Mouse (Mus musculus): ENCODE results near the gene Cyp11a1. TPM values are rescaled to one million over a fixed set of nuclear protein-coding genes. Genes with fewer than 3 reads are reported as not detected.

Cyp11a1 gene
- total RNA-seq, 2 experiments from 2014 or later: 1.1 to 2.4 TPM

DNA sequence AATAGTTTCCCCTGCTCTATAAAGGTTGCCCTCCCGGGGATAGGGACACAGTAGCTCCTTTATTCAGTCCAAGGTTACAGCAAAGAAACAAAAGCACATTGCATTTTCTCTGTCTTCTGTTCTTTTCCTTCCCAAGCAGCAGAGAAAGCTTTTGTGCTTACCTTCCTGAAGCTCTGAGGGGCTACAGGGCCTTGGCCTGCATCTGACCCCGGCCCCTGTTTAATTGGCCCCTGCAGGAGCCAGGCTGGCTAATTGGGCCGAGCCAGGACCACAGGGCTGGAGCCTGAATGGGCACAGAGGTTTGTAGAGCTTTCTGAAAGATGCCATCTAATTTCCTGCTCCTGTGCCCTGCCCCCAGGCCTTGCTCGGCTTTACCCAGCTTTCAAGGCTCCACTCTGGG, 34.8 kb downstream of the Cyp11a1 start:
- DNase-seq (ENCODE audit: low spot score in 2 of 2): no peak

- no peak for DNase-seq (ENCODE audit: low spot score in 2 of 2)
These were observed 36.2 kb downstream of the Cyp11a1 start for GRCm38 (mm10) chr9:58042391-58042790.

- DNase-seq (ENCODE audit: low spot score in 2 of 2): no peak
These were observed 37.3 kb downstream of the Cyp11a1 start for GRCm38 (mm10) chr9:58043496-58044017.

DNA sequence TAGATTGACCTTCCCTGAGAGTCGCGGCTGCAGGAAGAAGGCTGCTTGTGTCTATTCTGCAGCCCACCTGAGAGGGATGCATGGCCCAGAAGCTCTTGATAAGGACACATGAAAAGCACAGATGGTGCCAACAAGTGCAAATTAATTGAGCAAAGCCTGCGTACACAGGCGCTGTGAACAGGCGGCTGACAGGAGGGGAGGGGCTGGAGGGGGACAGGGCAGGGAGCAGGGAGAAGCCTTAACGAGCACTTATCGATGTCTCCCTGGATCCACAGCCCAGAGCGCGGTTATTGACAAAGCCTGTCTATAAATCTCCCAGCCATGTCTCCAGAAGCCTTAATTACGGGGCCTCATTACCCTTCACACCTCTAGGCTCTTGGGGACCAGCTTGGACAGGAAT, 38.6 kb downstream of the Cyp11a1 start:
- DNase-seq (ENCODE audit: low spot score in 2 of 2): peak in 1 of 2 experiments; percentile 56

DNA sequence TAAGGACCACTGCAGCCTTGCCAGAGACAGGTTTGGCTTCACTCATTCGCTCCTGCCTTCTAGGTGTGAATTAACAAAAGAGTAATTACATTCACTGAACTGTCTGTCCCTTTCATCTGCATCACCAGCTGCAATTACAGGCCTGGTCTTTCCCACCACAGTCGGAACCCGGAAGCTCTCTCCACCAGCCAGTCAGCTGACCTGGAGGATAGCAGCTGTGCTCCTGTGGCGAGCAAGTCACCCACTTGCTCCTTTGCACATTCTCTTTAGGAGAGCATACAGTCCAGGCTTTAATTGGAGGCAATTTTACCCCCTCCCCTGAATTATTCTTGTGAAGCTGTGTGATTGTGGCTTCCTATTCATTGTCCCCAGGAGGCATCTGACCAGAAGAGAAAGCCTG, 39.4 kb downstream of the Cyp11a1 start:
- no peak for DNase-seq (ENCODE audit: low spot score in 2 of 2)

DNA sequence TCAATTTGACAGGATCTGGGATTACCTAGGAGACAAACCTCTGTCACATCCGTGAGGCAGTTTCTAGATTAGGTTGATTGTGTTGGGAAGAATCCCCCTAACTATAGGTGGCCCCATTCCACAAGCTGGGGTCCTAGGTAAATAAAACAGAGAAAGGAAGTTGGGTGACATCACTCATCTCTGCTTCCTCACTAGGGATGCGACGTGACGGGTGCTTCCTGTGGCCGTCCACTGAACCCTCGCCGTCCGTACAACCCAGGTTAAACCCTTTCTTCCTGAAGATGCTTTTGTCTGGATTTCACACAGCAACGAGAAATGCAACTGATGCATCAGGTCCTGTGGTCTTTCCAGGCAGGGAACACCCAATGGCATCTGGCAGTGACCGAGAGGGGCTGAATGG, 40.9 kb downstream of the Cyp11a1 start:
- DNase-seq (ENCODE audit: low spot score in 2 of 2): no peak

DNA sequence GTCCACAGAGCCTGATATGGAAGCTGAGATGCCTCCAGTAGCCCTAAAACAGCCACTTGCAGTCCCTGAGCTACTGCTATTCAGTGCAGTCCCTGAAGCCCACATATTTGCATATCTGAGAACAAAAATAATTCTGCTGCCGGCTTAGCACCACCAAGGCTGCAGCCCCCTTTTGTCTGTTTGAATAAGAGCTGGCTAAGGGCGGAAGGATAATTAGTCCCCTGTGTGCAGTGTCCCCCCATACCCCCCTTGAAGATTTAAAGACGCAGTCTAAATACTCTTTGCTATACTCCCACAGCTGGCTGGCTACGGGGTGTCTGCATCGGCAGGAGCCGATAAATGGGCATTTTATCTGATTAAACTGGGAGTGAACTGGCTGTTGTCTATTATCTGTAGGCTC, 42.4 kb downstream of the Cyp11a1 start:
- DNase-seq (ENCODE audit: low spot score in 2 of 2): no peak

DNA sequence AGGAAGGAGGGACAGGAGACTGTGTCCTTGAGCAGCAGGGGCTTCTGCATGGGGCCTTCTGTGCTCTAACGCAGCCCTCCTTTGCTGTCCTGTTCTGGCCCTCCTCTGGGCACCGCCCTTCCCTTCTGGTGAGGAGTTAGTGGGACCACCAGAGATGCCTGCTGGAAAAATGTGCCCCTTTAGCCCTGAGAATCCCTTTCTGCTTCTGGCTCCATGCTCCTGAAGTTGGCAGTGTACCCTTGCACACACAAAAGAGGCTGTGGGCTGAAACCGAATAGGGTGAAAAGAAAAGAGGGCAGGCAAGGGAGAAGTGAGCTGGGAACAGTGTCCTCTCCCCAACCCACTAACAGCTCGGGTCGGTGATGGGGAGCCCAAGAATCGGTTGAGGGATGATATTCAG, 43.0 kb downstream of the Cyp11a1 start:
- peak in 1 of 2 experiments; percentile 49 for DNase-seq (ENCODE audit: low spot score in 2 of 2)

DNA sequence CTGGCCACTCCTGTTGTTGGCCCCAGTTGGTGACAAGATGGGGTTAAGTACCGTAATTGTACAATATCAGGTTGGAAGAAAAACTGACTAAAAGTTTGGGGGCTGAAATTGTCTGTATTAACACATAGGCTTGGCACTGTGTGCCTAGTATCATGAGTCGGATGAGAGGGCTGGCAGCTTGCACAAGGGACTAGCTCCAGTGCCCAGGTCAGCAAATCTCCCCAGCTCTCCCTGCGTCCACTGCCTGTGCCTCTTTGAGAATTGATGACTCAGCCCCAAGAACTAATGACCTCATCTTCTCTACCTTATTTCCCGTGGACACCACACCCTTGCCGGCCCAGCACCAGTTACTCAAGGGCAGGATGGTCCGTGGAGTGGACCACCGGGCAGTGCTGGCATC, 43.6 kb downstream of the Cyp11a1 start:
- no peak for DNase-seq (ENCODE audit: low spot score in 2 of 2)

DNA sequence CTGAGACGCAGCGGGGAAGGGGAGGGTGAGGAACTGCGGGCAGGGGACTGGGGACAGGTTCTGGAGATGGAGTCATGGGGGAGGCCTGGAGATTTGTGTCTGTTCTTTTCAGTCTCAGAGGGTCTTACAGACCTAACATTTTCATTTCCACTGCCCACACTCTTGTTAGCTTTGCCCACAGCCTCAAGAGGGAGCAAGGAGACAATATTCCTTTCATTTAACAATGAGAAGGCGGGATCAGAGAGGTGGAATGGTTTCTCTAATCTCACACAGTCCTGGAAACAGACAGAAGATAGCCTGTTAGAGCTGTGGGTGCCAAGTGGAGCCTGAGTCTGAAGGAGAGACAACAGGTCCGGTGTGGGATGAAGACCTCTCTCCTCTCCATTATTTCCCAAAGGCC, 45.7 kb downstream of the Cyp11a1 start:
- peak in 1 of 2 experiments; percentile 58 for DNase-seq (ENCODE audit: low spot score in 2 of 2)

DNA sequence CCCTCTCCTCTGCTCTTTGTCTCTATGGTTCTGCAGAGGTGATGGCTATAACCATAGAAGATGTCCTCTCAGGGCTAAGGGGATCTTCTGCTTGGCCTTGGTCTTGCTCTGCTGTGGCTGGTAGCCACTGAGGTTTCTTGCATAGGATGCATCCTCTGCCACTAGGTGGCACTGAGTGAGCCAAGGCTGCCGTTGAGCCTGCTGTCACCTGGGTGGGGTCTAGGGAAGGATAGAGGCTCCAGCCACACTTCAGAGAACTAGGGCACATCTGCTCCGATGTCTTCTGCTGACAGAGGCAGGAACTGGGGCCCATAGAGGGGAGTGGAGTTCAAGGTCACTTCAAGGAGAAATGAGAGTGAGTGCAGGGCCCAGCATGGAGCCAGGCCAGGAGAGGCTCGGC, 46.9 kb downstream of the Cyp11a1 start:
- DNase-seq (ENCODE audit: low spot score in 2 of 2): peak; percentile 62 to 77

GRCm38 (mm10) chr9:58053544-58053943, 47.3 kb downstream of the Cyp11a1 start:
- no peak for DNase-seq (ENCODE audit: low spot score in 2 of 2)

DNA sequence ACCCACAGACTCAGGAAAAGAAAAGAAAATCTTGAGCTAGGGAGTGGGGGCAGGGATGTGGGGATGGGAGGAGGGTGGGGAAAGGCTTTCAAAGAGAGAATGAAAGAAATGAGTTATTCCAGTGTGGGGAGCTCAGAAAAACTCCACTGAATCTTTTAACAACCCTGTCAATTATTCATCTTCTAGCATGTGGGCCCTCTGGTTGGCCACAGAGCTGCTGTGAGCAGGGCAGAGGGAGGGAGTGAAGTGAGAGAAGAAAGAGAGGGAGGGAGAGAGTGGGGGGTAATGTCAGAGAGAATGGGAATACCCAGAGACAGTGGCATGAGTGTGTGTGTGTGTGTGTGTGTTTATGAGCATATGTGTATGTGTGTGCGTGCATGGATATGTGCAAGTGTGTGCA, 47.8 kb downstream of the Cyp11a1 start:
- DNase-seq (ENCODE audit: low spot score in 2 of 2): no peak

DNA sequence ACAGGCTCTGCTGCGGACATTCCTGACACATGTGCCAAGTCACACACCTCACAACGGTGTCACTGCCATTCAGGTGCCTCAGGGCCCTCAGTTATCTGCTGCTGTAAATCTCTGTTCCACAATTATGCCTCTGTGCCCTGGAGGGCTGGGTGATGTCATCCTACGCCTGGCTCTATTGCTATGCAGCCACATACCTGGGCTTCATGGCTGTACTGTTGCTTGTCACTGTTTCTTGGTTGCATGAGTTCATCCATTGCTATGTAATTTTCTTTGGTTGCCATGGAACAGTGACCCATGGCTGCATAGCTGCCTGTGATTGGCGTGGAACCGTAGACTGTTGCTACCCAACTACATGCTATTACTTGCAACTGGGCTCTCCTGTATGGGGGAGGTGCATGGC, 49.5 kb downstream of the Cyp11a1 start:
- DNase-seq (ENCODE audit: low spot score in 2 of 2): no peak

GRCm38 (mm10) chr9:58059920-58060319, 53.7 kb downstream of the Cyp11a1 start:
- DNase-seq (ENCODE audit: low spot score in 2 of 2): no peak

DNA sequence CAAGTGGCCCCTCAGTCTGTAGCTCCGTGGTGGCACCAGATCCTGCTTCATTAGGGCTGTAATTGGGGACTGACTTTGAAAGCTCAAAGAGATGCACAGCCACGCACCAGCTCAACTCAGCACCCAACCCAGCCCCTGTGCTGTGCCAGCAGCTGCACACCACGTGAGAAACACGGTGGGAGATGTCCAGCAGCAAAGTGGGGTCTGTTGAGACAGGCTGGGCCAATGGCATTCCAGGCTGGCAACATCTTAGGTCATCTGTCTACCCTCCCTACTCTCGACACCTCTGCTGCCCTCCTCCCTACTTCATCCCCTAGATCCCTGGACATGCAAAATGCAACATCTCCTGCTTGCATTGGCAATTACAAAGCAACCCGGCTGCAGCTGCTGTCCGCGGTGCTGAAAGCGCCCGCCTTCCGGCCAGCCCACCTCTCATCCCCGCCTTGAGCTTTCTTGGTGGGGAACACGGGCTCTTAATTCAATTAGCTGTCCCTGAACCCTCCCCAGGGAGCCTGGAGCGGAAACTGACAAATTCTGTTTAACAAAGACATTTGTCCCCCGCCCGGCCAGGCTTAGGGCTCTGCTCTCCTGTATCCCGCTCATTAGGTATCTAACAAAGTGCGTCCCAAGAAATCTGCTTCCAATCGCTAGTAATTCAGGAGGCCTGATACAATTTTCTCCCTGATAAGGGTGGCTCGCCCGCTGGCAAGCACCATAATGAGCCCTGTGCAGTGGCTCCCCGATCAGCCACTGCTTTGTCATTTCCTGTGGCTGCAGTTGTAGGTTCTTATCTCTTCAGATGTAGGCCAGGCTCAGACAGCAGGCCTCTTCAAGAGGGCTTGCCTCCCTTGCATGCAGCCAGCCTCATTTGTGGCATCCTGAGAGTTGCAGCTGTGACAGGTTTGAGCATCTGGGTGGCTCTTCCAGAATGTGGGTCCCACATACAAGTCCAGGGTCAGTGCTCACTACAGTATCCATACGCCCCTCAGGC, 54.8 kb downstream of the Cyp11a1 start:
- DNase-seq (ENCODE audit: low spot score in 2 of 2): peak in 1 of 2 experiments; percentile 49

- DNase-seq (ENCODE audit: low spot score in 2 of 2): peak in 1 of 2 experiments; percentile 74
These were observed 57.3 kb downstream of the Cyp11a1 start, which contains the start of gene Stra6 for GRCm38 (mm10) chr9:58063531-58063930. Gene Stra6, plus strand, starts transcription at chr9:58063788.

DNA sequence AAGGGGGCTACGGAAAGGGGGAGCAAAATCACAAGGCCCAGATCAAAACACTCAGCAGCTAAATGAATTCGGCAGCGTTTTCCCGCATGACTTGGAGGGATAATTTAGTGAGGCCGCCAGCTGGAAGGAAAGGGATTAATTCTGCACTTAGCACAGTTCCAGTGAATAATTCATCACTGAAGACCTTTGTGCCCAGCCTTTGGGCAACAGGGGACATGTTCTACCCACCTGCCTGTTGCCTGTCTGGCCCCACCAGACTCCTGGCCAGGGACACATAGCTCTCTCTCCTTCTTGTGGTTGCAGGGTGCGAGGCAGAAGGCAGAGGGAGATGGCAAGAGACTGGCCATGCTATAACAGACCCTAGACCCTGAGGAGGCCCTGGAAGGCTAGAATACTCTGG, 59.3 kb downstream of the Cyp11a1 start:
- DNase-seq (ENCODE audit: low spot score in 2 of 2): peak in 1 of 2 experiments; percentile 66

DNA sequence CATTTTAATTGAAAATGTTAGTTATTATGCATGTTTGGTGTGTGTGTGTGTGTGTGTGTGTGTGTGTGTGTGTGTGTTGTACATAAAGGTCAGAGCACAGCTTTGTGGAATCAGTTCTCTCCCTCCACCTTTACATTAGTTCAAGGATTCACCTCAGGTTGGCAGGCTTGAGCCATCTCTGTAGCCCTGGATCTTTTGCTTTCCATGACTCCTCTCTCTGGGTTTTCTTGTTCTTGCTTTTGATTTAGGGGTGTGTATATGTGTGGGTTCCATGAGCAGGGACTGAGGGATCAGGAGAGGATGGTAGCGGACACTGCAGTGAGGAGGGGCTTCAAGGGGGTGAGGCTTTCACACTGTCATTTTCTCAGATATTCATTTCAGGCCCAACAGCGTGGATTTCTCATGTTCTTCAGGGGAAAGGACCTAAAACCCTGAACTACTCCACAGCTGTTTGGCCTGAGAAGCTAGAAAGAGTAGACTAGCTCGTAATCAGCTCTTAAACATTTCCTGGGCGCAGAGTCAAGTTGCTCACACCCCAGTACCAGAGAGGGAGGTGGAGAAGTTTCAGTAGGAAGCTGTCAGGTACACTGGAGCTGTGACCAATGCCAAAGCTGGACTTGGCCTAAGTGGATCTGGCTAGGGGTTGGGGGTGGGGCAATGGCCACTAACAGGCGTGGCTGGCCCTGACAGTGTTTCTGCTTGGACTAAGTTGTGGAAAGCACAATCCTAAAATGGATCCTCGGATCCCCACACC, 59.9 kb downstream of the Cyp11a1 start:
- DNase-seq (ENCODE audit: low spot score in 2 of 2): no peak

DNA sequence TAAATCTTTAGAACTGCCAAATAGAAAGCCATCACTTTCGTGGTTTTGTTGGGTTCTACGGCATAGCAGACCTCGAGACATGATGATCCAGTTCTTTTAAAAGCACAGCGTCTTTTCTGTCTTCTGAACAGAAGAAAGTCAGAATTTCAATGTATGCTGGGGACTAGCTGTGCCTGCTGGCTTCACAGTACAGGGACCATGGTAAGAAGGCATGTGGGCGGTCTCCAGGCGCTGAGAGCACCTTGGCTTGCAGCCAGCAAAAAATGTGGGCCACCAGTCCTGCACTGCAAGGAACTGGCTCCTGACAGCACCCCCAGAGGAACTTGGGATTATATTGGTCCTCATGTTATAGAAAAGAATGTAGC, 60.5 kb downstream of the Cyp11a1 start:
- peak in 1 of 2 experiments; percentile 75 for DNase-seq (ENCODE audit: low spot score in 2 of 2)

DNA sequence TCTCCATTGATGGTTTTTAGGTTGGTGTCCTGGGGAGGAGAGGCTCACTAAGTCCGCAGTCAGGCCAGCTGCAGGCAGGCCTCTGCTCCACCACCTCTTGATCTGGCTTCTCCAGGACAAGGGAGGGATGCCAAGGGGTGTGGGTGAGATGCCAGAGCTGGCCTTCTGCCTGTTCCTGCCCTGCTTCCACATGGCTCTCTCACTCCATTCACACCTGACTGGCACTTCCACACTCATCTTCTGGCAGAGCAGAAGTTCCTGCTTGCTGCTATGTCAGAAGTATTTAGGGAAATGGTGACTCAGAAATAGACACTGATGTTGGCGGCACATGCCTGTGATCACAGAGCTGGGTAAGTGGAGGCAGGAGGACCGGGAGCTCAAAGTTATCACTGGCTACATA, 61.3 kb downstream of the Cyp11a1 start:
- DNase-seq (ENCODE audit: low spot score in 2 of 2): no peak

- DNase-seq (ENCODE audit: low spot score in 2 of 2): no peak
These were observed 68.3 kb downstream of the Cyp11a1 start for GRCm38 (mm10) chr9:58074561-58074960.

Data from layer of hippocampus, postnatal 14 days (tissue).